Mouse (Mus musculus): ENCODE measurements at regions not wholly inside any gene's neighbourhood (a gene's known extent, or its start where the extent isn't known, plus 50 kb on each side); places are given as distances from the start of the nearest gene placed in this dataset.

DNA sequence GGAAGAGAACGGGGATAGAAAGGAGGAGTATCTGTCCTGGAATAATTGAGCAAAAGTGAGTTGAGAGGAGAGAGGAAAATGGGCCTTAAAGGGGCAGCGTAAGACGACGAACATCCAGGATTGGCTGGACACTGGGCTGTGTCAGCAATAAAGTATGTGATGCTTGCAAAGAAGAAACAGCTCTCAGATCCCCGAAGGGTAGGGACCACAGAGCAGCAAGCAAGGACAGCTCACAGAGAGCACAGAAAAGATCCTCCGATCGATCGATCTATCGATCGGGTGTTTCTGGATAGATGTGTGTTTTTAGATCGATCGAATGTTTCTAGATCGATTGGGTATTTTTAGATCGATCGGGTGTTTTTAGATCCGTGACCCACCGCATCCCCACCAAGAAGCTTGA, 50.3 kb upstream of the Cnih3 start:
- no peak for DNase-seq

Measured in cerebellum, adult 11 months (tissue).